Mouse (Mus musculus): ENCODE measurements around the gene Fiz1. TPM values are rescaled to one million over a fixed set of nuclear protein-coding genes. Genes with fewer than 3 reads are reported as not detected.

The Fiz1 gene
- polyA plus RNA-seq, 1 experiment = 23.6 TPM

DNA sequence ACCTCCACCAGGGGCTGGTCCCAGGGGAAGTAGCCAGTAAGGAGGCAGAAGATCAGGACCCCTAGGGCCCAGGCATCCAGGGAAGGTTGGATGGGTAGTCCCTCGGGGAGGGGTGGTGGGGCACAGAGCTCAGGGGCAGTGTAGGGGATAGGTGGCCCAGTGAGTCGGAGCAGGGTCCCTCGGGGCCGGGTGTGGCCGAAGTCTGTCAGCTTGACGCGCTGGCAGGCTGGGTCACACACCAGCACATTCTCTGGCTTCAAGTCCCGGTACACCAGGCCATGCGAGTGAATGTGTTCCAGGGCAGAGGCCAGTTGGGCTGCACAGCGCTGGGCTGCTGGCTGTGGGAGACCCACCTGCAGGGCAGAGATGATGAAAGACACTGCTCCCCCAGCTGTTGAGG, 57.1 kb downstream of the Fiz1 start:
- Histone ChIP-seq H3K4me1 (ENCODE audit: control insufficient read depth, insufficient read depth, low read length) (peaks cover 19% of the 10 kb centered on the region), H3K27ac (ENCODE audit: insufficient read depth, low read depth, low read length) (no peak overlapping the region), H3K4me3 (ENCODE audit: insufficient read depth, low read length) (no peak overlapping the region)
- no peak for TF ChIP-seq POLR2A (IDR thresholded peaks at IDR 0.05; ENCODE audit: borderline replicate concordance, low read depth, low read length)
- TF ChIP-seq CTCF (IDR thresholded peaks at IDR 0.05; ENCODE audit: low read depth, low read length) = no peak

Other genes starting within 250 kb of the Fiz1 start
- not detected in 2 replicates for gene Fam71e2, start 243.4 kb downstream of the Fiz1 start, polyA plus RNA-seq (2012; ENCODE audit: insufficient read depth, insufficient read length, missing spikeins)
- not detected in 2 replicates for gene Il11, start 231.8 kb downstream of the Fiz1 start, polyA plus RNA-seq (2012; ENCODE audit: insufficient read depth, insufficient read length, missing spikeins)
- not detected in 2 replicates for gene Tmem190, start 231.8 kb downstream of the Fiz1 start, polyA plus RNA-seq (2012; ENCODE audit: insufficient read depth, insufficient read length, missing spikeins)
- 2.1 and 3.6 TPM in 2 replicates for gene Tmem238, start 225.0 kb downstream of the Fiz1 start, polyA plus RNA-seq (2012; ENCODE audit: insufficient read depth, insufficient read length, missing spikeins)
- gene Rpl28, start 221.8 kb downstream of the Fiz1 start, polyA plus RNA-seq (2012; ENCODE audit: insufficient read depth, insufficient read length, missing spikeins) = 636 and 681 TPM in 2 replicates
- gene Ube2s, start 202.1 kb downstream of the Fiz1 start, polyA plus RNA-seq (2012; ENCODE audit: insufficient read depth, insufficient read length, missing spikeins) = 109 and 131 TPM in 2 replicates
- not detected in 2 replicates for gene Shisa7, start 170.0 kb downstream of the Fiz1 start, polyA plus RNA-seq (2012; ENCODE audit: insufficient read depth, insufficient read length, missing spikeins)
- gene Isoc2b, start 144.4 kb downstream of the Fiz1 start, polyA plus RNA-seq (2012; ENCODE audit: insufficient read depth, insufficient read length, missing spikeins) = 20.4 and 21.2 TPM in 2 replicates
- 15.5 and 16.4 TPM in 2 replicates for gene Isoc2a, start 137.5 kb downstream of the Fiz1 start, polyA plus RNA-seq (2012; ENCODE audit: insufficient read depth, insufficient read length, missing spikeins)
- gene Gm36210, start 108.2 kb downstream of the Fiz1 start, polyA plus RNA-seq (2012; ENCODE audit: insufficient read depth, insufficient read length, missing spikeins) = not detected in 2 replicates
- gene Zfp628, start 99.5 kb downstream of the Fiz1 start, polyA plus RNA-seq (2012; ENCODE audit: insufficient read depth, insufficient read length, missing spikeins) = 7.1 and 8.7 TPM in 2 replicates
- gene Nat14, start 92.7 kb downstream of the Fiz1 start, polyA plus RNA-seq (2012; ENCODE audit: insufficient read depth, insufficient read length, missing spikeins) = 0.78 and 1.6 TPM in 2 replicates
- gene Ssc5d, start 88.9 kb downstream of the Fiz1 start, polyA plus RNA-seq (2012; ENCODE audit: insufficient read depth, insufficient read length, missing spikeins) = 0.24 TPM in 1 of 2 replicates, not detected in the other
- 0.58 TPM in 1 of 2 replicates, not detected in the other for gene Sbk2, start 50.3 kb downstream of the Fiz1 start, polyA plus RNA-seq (2012; ENCODE audit: insufficient read depth, insufficient read length, missing spikeins)
- not detected in 2 replicates for gene Sbk3, start 43.5 kb downstream of the Fiz1 start, polyA plus RNA-seq (2012; ENCODE audit: insufficient read depth, insufficient read length, missing spikeins)
- 33.6 and 34.6 TPM in 2 replicates for gene Zfp579, start 18.5 kb downstream of the Fiz1 start, polyA plus RNA-seq (2012; ENCODE audit: insufficient read depth, insufficient read length, missing spikeins)
- 32.9 and 36.4 TPM in 2 replicates for gene Zfp524, start 282 bp downstream of the Fiz1 start, polyA plus RNA-seq (2012; ENCODE audit: insufficient read depth, insufficient read length, missing spikeins)
- gene Gm44973, start 799 bp upstream of the Fiz1 start, polyA plus RNA-seq (2012; ENCODE audit: insufficient read depth, insufficient read length, missing spikeins) = not detected in 2 replicates
- 19.8 and 30.1 TPM in 2 replicates for gene Zfp865, start 5.7 kb upstream of the Fiz1 start, polyA plus RNA-seq (2012; ENCODE audit: insufficient read depth, insufficient read length, missing spikeins)
- gene Ccdc106, start 5.9 kb upstream of the Fiz1 start, polyA plus RNA-seq (2012; ENCODE audit: insufficient read depth, insufficient read length, missing spikeins) = 0.43 and 0.61 TPM in 2 replicates
- not detected in 2 replicates for gene 4632433K11Rik, start 19.4 kb upstream of the Fiz1 start, polyA plus RNA-seq (2012; ENCODE audit: insufficient read depth, insufficient read length, missing spikeins)
- 2.6 and 3.8 TPM in 2 replicates for gene Zfp784, start 23.7 kb upstream of the Fiz1 start, polyA plus RNA-seq (2012; ENCODE audit: insufficient read depth, insufficient read length, missing spikeins)
- gene Zfp580, start 36.8 kb upstream of the Fiz1 start, polyA plus RNA-seq (2012; ENCODE audit: insufficient read depth, insufficient read length, missing spikeins) = 6.1 and 7.7 TPM in 2 replicates
- 151 and 160 TPM in 2 replicates for gene U2af2, start 47.4 kb upstream of the Fiz1 start, polyA plus RNA-seq (2012; ENCODE audit: insufficient read depth, insufficient read length, missing spikeins)
- gene Epn1, start 65.5 kb upstream of the Fiz1 start, polyA plus RNA-seq (2012; ENCODE audit: insufficient read depth, insufficient read length, missing spikeins) = 198 and 202 TPM in 2 replicates
- not detected in 2 replicates for gene Rfpl4, start 102.3 kb upstream of the Fiz1 start, polyA plus RNA-seq (2012; ENCODE audit: insufficient read depth, insufficient read length, missing spikeins)
- 1.1 TPM in 1 of 2 replicates, not detected in the other for gene Rasl2-9, start 111.3 kb upstream of the Fiz1 start, polyA plus RNA-seq (2012; ENCODE audit: insufficient read depth, insufficient read length, missing spikeins)
- 0.17 TPM in 1 of 2 replicates, not detected in the other for gene Vmn1r55, start 135.0 kb upstream of the Fiz1 start, polyA plus RNA-seq (2012; ENCODE audit: insufficient read depth, insufficient read length, missing spikeins)
- not detected in 2 replicates for gene Vmn1r56, start 182.1 kb upstream of the Fiz1 start, polyA plus RNA-seq (2012; ENCODE audit: insufficient read depth, insufficient read length, missing spikeins)
- gene Vmn1r57, start 203.8 kb upstream of the Fiz1 start, polyA plus RNA-seq (2012; ENCODE audit: insufficient read depth, insufficient read length, missing spikeins) = not detected in 2 replicates

Measured in bone marrow macrophage, adult 2 months (primary cell).